Mouse (Mus musculus): Measurements from ENCODE around the gene Ripk4.

Gene Ripk4

DNA sequence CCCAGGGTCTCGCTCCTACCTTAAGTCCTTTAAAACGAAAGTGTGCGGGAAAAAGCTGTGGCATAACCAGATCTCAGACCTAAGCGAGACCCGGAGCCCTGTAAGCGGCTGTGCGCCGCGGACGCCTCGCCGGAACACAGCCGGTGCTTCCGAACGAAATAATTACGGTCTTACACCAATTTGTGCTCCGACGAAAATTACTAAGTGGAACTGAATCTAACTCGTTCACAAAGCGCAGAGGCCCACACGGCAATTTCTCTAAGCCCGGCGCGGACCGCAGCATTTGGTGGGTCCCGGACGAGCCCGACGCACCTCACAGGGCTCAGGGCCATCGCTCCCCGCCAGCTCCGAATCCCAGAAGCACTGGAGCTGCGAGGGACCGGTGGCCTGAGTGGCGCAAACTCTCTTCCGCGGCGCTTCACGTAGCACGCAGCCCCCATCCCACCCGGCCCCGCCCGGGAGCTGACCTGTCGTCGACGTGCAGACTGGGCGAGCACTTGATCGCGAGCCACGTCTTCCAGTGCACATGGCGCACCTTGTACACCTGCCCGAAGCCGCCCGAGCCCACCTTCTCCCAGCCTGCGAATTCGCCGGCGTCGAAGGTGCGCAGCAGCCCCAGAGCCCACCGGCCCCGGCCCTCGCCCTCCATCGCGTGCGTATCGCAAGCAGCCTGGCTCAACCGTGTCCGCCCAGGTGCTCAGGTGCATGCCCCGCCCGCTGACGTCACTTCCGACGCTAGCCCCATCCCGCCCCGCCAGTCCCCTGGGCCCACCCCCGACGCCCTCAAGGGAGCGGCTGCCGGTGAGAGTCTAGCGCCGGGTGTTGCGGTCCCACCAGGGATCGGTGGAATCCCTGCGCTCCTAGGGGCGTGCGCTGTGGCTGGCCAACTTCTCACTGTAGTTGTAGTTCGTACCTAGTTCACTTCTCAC is at the start of gene Ripk4:
Ripk4 (minus strand) TSS at position 727 of the 929 bp plus-strand sequence.
- DNase-seq (ENCODE audit: low read depth, low spot score): peak; percentile 58

GRCm38 (mm10) chr16:97808881-97809280 is 45.3 kb upstream of the Ripk4 start:
- no peak for DNase-seq (ENCODE audit: low read depth, low spot score)

GRCm38 (mm10) chr16:97805646-97806045 is 42.1 kb upstream of the Ripk4 start:
- no peak for DNase-seq (ENCODE audit: low read depth, low spot score)

DNA sequence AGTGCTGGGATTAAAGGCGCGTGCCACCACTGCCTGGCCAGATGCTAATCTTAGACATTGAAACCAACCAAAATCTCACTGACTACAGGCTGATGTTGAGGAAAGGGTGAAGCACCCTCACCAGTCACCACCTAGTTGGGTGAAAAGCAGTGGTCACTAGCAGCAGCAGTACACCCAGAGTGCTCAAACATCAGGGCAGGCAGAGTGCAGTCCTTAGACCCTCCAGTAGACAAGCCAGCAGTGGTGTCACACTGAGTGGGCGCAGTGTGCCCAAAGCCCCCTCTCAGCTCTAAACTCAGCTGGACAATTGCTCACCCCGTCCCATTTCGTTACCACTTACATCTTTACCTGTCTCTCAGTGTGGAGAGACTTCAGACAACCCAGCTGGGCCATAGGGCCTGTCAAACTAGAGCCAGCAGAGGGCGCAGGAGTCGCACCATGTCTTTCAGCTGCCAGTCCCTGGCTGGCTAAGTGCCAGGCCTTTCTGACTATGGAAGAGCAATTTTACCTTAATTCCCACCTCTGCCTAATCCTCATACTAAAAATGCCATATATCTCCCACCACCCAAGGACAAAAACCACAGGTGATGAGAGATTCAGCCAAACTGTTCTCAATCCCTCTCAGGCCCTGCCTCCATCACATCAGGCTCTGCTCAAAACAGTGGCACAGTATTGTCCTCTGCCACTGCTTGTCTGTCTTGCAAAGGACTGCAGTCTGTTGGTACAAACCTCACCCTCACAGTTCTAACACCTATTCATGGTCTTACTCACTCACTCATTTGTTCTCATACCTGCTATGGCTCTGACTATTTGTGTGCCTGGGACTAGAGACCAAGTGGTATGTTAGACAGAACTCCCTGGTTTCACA is 41.3 kb upstream of the Ripk4 start:
- peak; percentile 78 for DNase-seq (ENCODE audit: low read depth, low spot score)

GRCm38 (mm10) chr16:97797950-97798869 is 34.6 kb upstream of the Ripk4 start:
- no peak for DNase-seq (ENCODE audit: low read depth, low spot score)

GRCm38 (mm10) chr16:97797212-97797611 is 33.6 kb upstream of the Ripk4 start:
- DNase-seq (ENCODE audit: low read depth, low spot score): no peak

- no peak for DNase-seq (ENCODE audit: low read depth, low spot score)
Observed at GRCm38 (mm10) chr16:97794256-97794655, 30.7 kb upstream of the Ripk4 start.

- DNase-seq (ENCODE audit: low read depth, low spot score): no peak
Observed at GRCm38 (mm10) chr16:97783057-97783456, 19.5 kb upstream of the Ripk4 start.

GRCm38 (mm10) chr16:97778353-97779025 is 14.9 kb upstream of the Ripk4 start:
- peak; percentile 68 for DNase-seq (ENCODE audit: low read depth, low spot score)

DNA sequence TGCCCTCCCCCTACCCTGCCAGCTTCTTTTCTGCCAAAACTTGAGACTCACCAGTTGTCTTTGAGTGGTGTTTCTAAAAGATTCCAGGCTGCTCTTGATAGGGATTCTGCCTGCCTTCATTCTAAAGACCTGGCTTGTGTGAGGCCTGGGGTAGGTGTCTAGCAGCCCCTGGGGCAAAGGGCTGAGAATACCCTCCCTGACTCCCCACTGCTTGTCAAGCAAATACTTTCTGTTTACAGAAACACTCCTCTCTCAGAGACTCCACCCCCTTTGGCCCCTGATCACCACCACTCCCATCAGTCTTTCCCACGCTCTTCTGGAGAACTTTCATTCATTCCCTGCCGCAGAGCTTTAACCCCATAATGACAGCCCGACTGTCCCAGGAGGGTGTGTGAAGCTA is 2.9 kb upstream of the Ripk4 start:
- no peak for DNase-seq (ENCODE audit: low read depth, low spot score)

DNA sequence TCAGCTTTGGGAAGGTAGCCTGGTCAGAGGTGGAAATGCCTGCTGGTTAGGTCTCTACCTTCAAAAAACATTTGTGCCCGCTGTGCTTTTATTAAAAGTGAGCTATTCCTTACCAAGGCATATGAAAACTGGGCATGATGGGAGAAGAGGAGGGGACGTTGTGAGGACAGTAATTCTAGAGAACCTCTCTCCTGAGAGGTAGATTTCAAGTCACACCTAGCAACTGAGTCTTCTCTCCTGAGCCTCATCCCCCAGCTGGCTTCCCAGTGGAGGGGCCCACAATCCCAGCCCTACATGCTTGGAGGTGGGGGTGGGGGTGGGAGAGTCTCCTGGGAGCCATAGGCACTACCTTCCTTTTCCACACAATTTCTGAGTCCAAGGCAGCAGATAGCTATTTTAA is 1.0 kb upstream of the Ripk4 start:
- no peak for DNase-seq (ENCODE audit: low read depth, low spot score)

DNA sequence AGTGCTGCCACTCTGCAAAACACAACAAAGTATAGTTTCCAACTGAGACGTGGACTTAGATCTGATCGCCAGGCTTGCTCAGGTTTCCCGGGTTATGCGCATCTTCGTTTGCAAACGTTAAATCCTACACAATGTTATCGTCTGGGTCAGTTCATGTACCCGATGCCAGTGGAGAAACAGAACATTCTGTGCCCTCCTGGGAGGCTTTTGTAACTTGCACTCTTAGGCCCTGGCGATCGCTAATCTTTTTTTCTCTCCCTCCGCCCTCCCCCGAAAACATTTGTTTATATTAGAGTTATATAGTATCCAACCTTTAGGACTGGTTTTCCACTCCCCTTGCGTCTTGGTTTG is 378 bp upstream of the Ripk4 start:
- no peak for DNase-seq (ENCODE audit: low read depth, low spot score)

GRCm38 (mm10) chr16:97761782-97762181 is 1.8 kb downstream of the Ripk4 start:
- no peak for DNase-seq (ENCODE audit: low read depth, low spot score)

DNA sequence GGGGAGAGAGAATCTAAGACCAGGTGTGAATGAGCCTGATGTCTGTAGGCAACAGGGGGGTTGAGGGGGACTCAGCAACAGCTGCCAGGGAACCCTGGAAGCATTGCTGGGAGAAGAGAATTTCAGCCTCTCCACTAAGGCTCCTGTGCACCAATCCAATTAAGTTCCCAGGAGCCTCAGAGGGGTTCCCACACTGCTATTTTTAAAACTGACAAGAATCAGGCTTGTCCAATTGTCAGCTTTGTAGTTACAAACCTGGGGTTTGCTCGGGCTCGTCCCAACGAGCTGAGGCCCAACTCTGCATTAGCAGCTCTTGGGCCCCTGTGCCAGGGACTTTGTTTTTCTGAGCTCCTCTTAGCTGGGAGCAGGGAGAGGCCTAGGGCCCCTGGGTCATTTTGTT is 3.9 kb downstream of the Ripk4 start:
- no peak for DNase-seq (ENCODE audit: low read depth, low spot score)

DNA sequence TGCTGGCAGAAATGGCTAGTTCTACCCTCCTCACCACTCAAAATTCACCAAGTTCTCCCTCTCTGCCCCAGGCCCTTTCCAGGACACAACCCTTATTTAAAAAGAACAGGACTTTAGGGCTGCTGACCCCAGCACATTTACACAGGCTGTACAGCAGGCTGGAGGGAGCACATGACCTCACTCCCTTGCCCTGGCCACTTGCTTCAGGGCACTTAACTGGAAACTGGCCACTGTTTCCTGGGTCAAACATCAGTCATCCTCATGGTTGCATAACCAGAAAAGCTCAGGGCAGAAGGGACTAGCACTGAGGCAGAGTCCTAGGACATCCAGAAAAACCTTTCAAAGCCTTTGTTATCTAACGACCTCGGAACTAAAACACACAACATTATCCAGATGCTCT is 5.3 kb downstream of the Ripk4 start:
- no peak for DNase-seq (ENCODE audit: low read depth, low spot score)

- DNase-seq (ENCODE audit: low read depth, low spot score): no peak
Observed at GRCm38 (mm10) chr16:97756460-97756859, 7.1 kb downstream of the Ripk4 start.

GRCm38 (mm10) chr16:97752316-97752941 is 11.2 kb downstream of the Ripk4 start:
- no peak for DNase-seq (ENCODE audit: low read depth, low spot score)

DNA sequence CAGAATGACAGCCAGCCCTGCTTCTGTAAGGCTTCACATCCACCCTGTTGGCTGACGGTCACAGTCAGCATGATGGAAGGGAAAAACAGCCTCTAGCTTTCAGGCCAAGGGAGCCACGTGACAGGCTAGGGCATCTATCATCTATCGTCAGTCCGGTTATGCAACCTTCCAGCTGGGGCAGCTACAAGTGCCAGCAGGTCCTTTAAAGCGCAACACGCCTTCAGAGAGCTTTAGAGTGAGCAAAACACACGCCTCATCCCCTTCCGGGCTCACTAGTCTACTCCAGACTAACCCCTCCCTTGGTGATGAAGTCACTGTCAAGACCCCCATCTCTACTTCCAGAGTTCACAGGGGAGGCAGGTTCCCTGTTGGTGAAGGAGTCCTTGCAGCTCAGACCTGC is 11.7 kb downstream of the Ripk4 start:
- no peak for DNase-seq (ENCODE audit: low read depth, low spot score)

GRCm38 (mm10) chr16:97748421-97748820 is 15.2 kb downstream of the Ripk4 start:
- no peak for DNase-seq (ENCODE audit: low read depth, low spot score)

DNA sequence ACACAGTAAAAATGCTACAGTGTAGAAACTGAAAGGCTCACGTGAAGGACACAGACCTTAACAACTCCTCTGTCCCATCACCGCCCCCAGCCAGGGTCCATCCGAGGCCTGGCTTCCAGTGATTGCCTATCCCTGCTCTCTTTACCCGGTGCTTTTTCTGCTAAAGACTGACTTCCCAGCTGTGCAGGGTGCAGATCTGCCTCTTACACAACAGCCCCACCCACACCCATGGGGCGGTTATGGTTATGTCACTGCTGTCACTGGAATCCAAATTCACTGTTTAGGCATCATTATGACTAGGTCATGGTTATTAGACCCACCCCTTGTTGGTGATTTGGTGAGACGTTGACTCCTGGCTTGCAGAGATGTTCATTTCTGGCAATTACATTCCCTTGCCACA is 25.6 kb downstream of the Ripk4 start:
- DNase-seq (ENCODE audit: low read depth, low spot score): no peak

- DNase-seq (ENCODE audit: low read depth, low spot score): no peak
Observed at GRCm38 (mm10) chr16:97736562-97736961, 27.0 kb downstream of the Ripk4 start.
